Mouse (Mus musculus): ENCODE data around the gene Cdk20.

- TF ChIP-seq CTCF (IDR thresholded peaks at IDR 0.05; ENCODE audit: insufficient read depth, low read depth, low read length) = no peak
- TF ChIP-seq POLR2A (IDR thresholded peaks at IDR 0.05; ENCODE audit: insufficient read depth, low read depth, low read length) = no peak
Measured at GRCm38 (mm10) chr13:64402006-64402405, 30.1 kb upstream of the Cdk20 start.
